Mouse (Mus musculus): ENCODE measurements around the gene Exoc4. TPM values are rescaled to one million over a fixed set of nuclear protein-coding genes. Genes with fewer than 3 reads are reported as not detected.

The Exoc4 gene
- polyA plus RNA-seq, 1 experiment from 2014 or later = 9.8 TPM

Other genes starting within 250 kb of the Exoc4 start
- gene Chchd3, start 188.8 kb upstream of the Exoc4 start, polyA plus RNA-seq (2015; fragmentation: Nextera tagmentation; extraction: Ambion mirVana) = 64.8 and 66.9 TPM in 2 replicates